Mouse (Mus musculus): ENCODE results near the gene Lrrfip1. TPM values are rescaled to one million over a fixed set of nuclear protein-coding genes. Genes with fewer than 3 reads are reported as not detected.

Lrrfip1 gene
- polyA plus RNA-seq, 1 experiment, result 97.2 TPM

- Histone ChIP-seq H3K27ac (ENCODE audit: insufficient read depth, low read length) (no peak overlapping the region), H3K27me3 (ENCODE audit: control insufficient read depth, insufficient read depth, low read length, poor library complexity, severe bottlenecking) (no peaks in the 10 kb centered on the region), H3K36me3 (ENCODE audit: control insufficient read depth, insufficient read depth, low read length, poor library complexity, severe bottlenecking) (no peaks in the 10 kb centered on the region), H3K9me3 (replicated peaks; ENCODE audit: control insufficient read depth, insufficient read depth, low read length, poor library complexity, severe bottlenecking) (no peaks in the 10 kb centered on the region), H3K4me1 (ENCODE audit: control insufficient read depth, insufficient read depth, low read length) (no peaks in the 10 kb centered on the region), H3K9ac (ENCODE audit: low read depth, poor library complexity, severe bottlenecking) (no peak overlapping the region), H3K4me3 (ENCODE audit: low read depth, low read length) (no peak overlapping the region)
- TF ChIP-seq CTCF (IDR thresholded peaks at IDR 0.05; ENCODE audit: low read depth, low read length) (no peak), POLR2A (IDR thresholded peaks at IDR 0.05; ENCODE audit: insufficient read depth, low read length) (no peak), EP300 (IDR thresholded peaks at IDR 0.05; ENCODE audit: insufficient read depth, low read depth, low read length) (no peak)
These were observed 72.0 kb downstream of the Lrrfip1 start for GRCm38 (mm10) chr1:91070547-91070946.

GRCm38 (mm10) chr1:91071671-91072290 lies 73.2 kb downstream of the Lrrfip1 start:
- H3K4me3 ChIP-seq (ENCODE audit: low read depth, low read length), result no peak overlapping the region
- H3K9ac ChIP-seq (ENCODE audit: low read depth, poor library complexity, severe bottlenecking), result no peak overlapping the region
- H3K9me3 ChIP-seq (replicated peaks; ENCODE audit: control insufficient read depth, insufficient read depth, low read length, poor library complexity, severe bottlenecking), result no peaks in the 10 kb centered on the region
- H3K4me1 ChIP-seq (ENCODE audit: control insufficient read depth, insufficient read depth, low read length), result no peaks in the 10 kb centered on the region
- no peaks in the 10 kb centered on the region for H3K36me3 ChIP-seq (ENCODE audit: control insufficient read depth, insufficient read depth, low read length, poor library complexity, severe bottlenecking)
- TF ChIP-seq CTCF (IDR thresholded peaks at IDR 0.05; ENCODE audit: low read depth, low read length), result no peak
- no peak for TF ChIP-seq POLR2A (IDR thresholded peaks at IDR 0.05; ENCODE audit: insufficient read depth, low read length)
- TF ChIP-seq EP300 (IDR thresholded peaks at IDR 0.05; ENCODE audit: insufficient read depth, low read depth, low read length), result no peak
- no peak overlapping the region for H3K27ac ChIP-seq (ENCODE audit: insufficient read depth, low read length)
- H3K27me3 ChIP-seq (ENCODE audit: control insufficient read depth, insufficient read depth, low read length, poor library complexity, severe bottlenecking), result no peaks in the 10 kb centered on the region

GRCm38 (mm10) chr1:91076946-91077345 lies 78.4 kb downstream of the Lrrfip1 start:
- H3K4me3 ChIP-seq (ENCODE audit: low read depth, low read length), result no peak overlapping the region
- H3K27me3 ChIP-seq (ENCODE audit: control insufficient read depth, insufficient read depth, low read length, poor library complexity, severe bottlenecking), result no peaks in the 10 kb centered on the region
- no peak overlapping the region for H3K9ac ChIP-seq (ENCODE audit: low read depth, poor library complexity, severe bottlenecking)
- no peaks in the 10 kb centered on the region for H3K4me1 ChIP-seq (ENCODE audit: control insufficient read depth, insufficient read depth, low read length)
- no peaks in the 10 kb centered on the region for H3K9me3 ChIP-seq (replicated peaks; ENCODE audit: control insufficient read depth, insufficient read depth, low read length, poor library complexity, severe bottlenecking)
- no peak for TF ChIP-seq CTCF (IDR thresholded peaks at IDR 0.05; ENCODE audit: low read depth, low read length)
- no peak for TF ChIP-seq POLR2A (IDR thresholded peaks at IDR 0.05; ENCODE audit: insufficient read depth, low read length)
- no peak for TF ChIP-seq EP300 (IDR thresholded peaks at IDR 0.05; ENCODE audit: insufficient read depth, low read depth, low read length)
- no peaks in the 10 kb centered on the region; the same call in 1 of the 2 replicates for H3K36me3 ChIP-seq (ENCODE audit: control insufficient read depth, insufficient read depth, low read length, poor library complexity, severe bottlenecking)
- H3K27ac ChIP-seq (ENCODE audit: insufficient read depth, low read length), result no peak overlapping the region

GRCm38 (mm10) chr1:91077456-91077855 lies 78.9 kb downstream of the Lrrfip1 start:
- H3K27me3 ChIP-seq (ENCODE audit: control insufficient read depth, insufficient read depth, low read length, poor library complexity, severe bottlenecking), result no peaks in the 10 kb centered on the region
- H3K36me3 ChIP-seq (ENCODE audit: control insufficient read depth, insufficient read depth, low read length, poor library complexity, severe bottlenecking), result no peaks in the 10 kb centered on the region; the same call in 1 of the 2 replicates
- H3K27ac ChIP-seq (ENCODE audit: insufficient read depth, low read length), result no peak overlapping the region

GRCm38 (mm10) chr1:91077980-91078379 lies 79.4 kb downstream of the Lrrfip1 start:
- Histone ChIP-seq H3K4me1 (ENCODE audit: control insufficient read depth, insufficient read depth, low read length) (no peaks in the 10 kb centered on the region), H3K9me3 (replicated peaks; ENCODE audit: control insufficient read depth, insufficient read depth, low read length, poor library complexity, severe bottlenecking) (no peaks in the 10 kb centered on the region), H3K36me3 (ENCODE audit: control insufficient read depth, insufficient read depth, low read length, poor library complexity, severe bottlenecking) (no peaks in the 10 kb centered on the region; the same call in 1 of the 2 replicates), H3K27ac (ENCODE audit: insufficient read depth, low read length) (no peak overlapping the region), H3K9ac (ENCODE audit: low read depth, poor library complexity, severe bottlenecking) (no peak overlapping the region), H3K27me3 (ENCODE audit: control insufficient read depth, insufficient read depth, low read length, poor library complexity, severe bottlenecking) (no peaks in the 10 kb centered on the region), H3K4me3 (ENCODE audit: low read depth, low read length) (no peak overlapping the region)
- TF ChIP-seq EP300 (IDR thresholded peaks at IDR 0.05; ENCODE audit: insufficient read depth, low read depth, low read length) (no peak), CTCF (IDR thresholded peaks at IDR 0.05; ENCODE audit: low read depth, low read length) (no peak)

More at GRCm38 (mm10) chr1:91077456-91077855, 78.9 kb downstream of the Lrrfip1 start:
- Histone ChIP-seq H3K9ac (ENCODE audit: low read depth, poor library complexity, severe bottlenecking) (no peak overlapping the region), H3K4me3 (ENCODE audit: low read depth, low read length) (no peak overlapping the region), H3K9me3 (replicated peaks; ENCODE audit: control insufficient read depth, insufficient read depth, low read length, poor library complexity, severe bottlenecking) (no peaks in the 10 kb centered on the region), H3K4me1 (ENCODE audit: control insufficient read depth, insufficient read depth, low read length) (no peaks in the 10 kb centered on the region)
- no peak for TF ChIP-seq POLR2A (IDR thresholded peaks at IDR 0.05; ENCODE audit: insufficient read depth, low read length)
- TF ChIP-seq CTCF (IDR thresholded peaks at IDR 0.05; ENCODE audit: low read depth, low read length), result no peak
- TF ChIP-seq EP300 (IDR thresholded peaks at IDR 0.05; ENCODE audit: insufficient read depth, low read depth, low read length), result no peak

- Histone ChIP-seq H3K27ac (ENCODE audit: insufficient read depth, low read length) (no peak overlapping the region), H3K4me1 (ENCODE audit: control insufficient read depth, insufficient read depth, low read length) (no peaks in the 10 kb centered on the region), H3K27me3 (ENCODE audit: control insufficient read depth, insufficient read depth, low read length, poor library complexity, severe bottlenecking) (no peaks in the 10 kb centered on the region), H3K36me3 (ENCODE audit: control insufficient read depth, insufficient read depth, low read length, poor library complexity, severe bottlenecking) (no peaks in the 10 kb centered on the region; the same call in 1 of the 2 replicates), H3K4me3 (ENCODE audit: low read depth, low read length) (no peak overlapping the region), H3K9ac (ENCODE audit: low read depth, poor library complexity, severe bottlenecking) (no peak overlapping the region), H3K9me3 (replicated peaks; ENCODE audit: control insufficient read depth, insufficient read depth, low read length, poor library complexity, severe bottlenecking) (no peaks in the 10 kb centered on the region)
- TF ChIP-seq CTCF (IDR thresholded peaks at IDR 0.05; ENCODE audit: low read depth, low read length) (no peak), POLR2A (IDR thresholded peaks at IDR 0.05; ENCODE audit: insufficient read depth, low read length) (no peak), EP300 (IDR thresholded peaks at IDR 0.05; ENCODE audit: insufficient read depth, low read depth, low read length) (no peak)
These were observed 81.3 kb downstream of the Lrrfip1 start for GRCm38 (mm10) chr1:91079740-91080422.

Measured in ES-Bruce4 (cell line).